Mouse (Mus musculus): ENCODE measurements around the gene Rab6a. TPM values are rescaled to one million over a fixed set of nuclear protein-coding genes. Genes with fewer than 3 reads are reported as not detected.

Gene Rab6a
- total RNA-seq, 2 experiments from 2014 or later = 349 to 374 TPM

DNA sequence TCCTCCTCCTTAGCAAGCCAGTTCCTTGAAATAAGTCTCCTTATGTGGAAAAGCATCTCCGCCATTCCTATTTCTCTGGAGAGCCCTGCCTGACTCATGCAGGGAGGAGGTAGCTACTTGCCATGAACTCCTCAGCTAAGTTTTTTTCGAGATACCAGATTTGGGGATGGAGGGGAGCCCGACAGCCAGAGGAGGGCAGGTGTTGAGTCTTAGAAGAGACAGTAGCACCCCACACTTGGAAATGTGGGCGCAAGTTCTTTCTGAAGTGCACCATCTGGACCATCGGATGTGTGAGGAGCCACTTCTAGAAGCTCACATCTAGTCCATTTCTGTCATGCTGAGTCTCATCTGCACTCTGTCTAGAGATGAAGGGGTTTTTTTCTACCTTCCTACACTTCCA, 63.4 kb downstream of the Rab6a start:
- DNase-seq (ENCODE audit: low spot score in 2 of 2) = no peak
- TF ChIP-seq CTCF (conservative IDR thresholded peaks at IDR 0.05) = no peak
- no peak overlapping the region for H3K27ac ChIP-seq
- H3K4me3 ChIP-seq = no peak overlapping the region

DNA sequence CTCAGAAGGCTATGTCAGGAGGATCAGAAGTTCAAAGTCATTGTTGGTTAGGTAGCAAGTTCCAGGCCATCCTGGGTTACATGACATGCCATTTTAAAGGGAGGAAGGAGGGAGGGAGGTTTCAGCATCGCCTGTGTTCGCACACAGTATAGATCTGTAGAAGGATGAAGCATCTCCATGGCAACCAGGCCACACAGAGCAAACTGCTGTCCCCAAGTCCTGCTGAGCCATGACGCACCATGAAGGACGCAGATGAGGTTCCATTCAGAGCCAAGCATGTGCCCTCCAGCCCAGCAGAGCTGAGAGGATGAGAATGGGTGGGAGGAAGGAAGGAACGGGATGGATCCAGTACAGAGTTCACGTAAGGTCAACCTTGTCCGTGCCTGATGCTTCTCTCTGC, 66.2 kb downstream of the Rab6a start:
- no peak for DNase-seq (ENCODE audit: low spot score in 2 of 2)
- Histone ChIP-seq H3K27ac (no peak overlapping the region), H3K4me3 (no peak overlapping the region)
- no peak for TF ChIP-seq CTCF (conservative IDR thresholded peaks at IDR 0.05)

- TF ChIP-seq CTCF (conservative IDR thresholded peaks at IDR 0.05) = no peak
- DNase-seq (ENCODE audit: low spot score in 2 of 2) = no peak
- H3K4me3 ChIP-seq = no peak overlapping the region
- no peak overlapping the region for H3K27ac ChIP-seq
Observed at GRCm38 (mm10) chr7:100674941-100675340, 67.7 kb downstream of the Rab6a start.

- TF ChIP-seq CTCF (conservative IDR thresholded peaks at IDR 0.05) = no peak
- no peak overlapping the region for H3K4me3 ChIP-seq
- no peak overlapping the region for H3K27ac ChIP-seq
- DNase-seq (ENCODE audit: low spot score in 2 of 2) = no peak
Observed at GRCm38 (mm10) chr7:100678052-100678451, 70.8 kb downstream of the Rab6a start.

DNA sequence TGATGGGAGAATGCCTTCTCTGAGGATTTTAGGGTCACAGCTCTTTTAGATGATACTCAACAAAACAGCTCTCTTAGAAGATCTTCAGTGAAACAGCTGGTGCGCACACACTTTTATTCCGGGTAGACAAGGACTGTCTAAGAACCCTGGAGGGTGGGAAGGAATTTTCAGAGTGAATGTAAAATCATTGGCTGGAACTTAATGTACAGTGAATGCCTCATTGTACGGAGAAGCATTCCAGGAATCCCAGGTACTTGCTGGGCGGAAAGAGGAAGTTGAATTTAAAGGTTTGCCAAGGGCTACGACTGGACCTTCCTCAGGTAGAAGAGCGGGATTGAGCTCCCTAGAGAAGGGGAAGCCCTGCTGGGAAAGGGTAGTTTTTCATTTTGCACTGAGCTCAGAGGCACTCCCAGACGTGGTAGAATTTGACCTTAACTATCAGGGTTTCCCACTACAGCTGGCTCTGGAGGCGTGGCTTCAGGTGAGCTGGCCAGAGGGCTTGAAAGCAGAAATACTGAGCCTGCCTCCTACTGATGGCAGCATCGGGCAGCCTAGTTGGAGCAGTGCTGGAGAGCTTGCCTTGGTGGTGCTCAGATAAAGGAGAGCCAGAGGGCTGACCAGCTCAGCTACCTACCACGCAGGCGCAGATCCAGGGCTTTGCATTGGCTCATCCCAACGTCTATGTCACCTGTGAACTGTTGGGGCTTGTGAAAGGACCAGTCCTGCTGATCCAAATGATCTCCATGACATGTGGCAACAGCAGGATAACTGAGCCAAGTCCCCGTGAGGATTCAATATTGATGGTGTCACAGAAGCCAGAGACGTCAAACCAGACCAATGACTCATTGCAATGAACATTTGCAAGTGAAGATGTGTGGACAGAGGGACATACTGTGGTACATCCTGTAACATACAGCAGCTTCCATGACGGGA, 72.0 kb downstream of the Rab6a start:
- DNase-seq (ENCODE audit: low spot score in 2 of 2) = no peak
- no peak overlapping the region for H3K4me3 ChIP-seq
- no peak for TF ChIP-seq CTCF (conservative IDR thresholded peaks at IDR 0.05)
- no peak overlapping the region for H3K27ac ChIP-seq

GRCm38 (mm10) chr7:100681132-100681531, 73.9 kb downstream of the Rab6a start:
- Histone ChIP-seq H3K4me3 (no peak overlapping the region), H3K27ac (no peak overlapping the region)
- no peak for TF ChIP-seq CTCF (conservative IDR thresholded peaks at IDR 0.05)
- DNase-seq (ENCODE audit: low spot score in 2 of 2) = no peak

DNA sequence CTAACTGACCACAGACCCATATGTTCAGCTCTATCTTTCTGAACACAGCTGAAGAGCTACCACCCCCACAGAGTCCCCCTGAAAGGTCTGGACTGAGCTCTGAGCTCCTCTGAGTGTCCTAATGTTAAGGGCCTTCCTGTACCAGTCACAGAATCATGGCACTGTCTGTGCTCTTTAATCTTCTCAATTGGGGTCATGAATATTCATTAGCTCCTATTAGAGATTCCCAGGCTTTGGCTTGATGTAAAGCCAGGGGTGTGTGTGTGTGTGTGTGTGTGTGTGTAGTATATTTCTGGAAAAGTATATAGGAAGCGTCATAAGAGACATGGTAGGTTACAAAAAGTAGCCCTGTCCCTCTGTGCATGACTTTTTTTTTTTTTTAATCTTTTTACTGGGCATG, 76.0 kb downstream of the Rab6a start:
- Histone ChIP-seq H3K27ac (no peak overlapping the region), H3K4me3 (no peak overlapping the region)
- no peak for DNase-seq (ENCODE audit: low spot score in 2 of 2)
- TF ChIP-seq CTCF (conservative IDR thresholded peaks at IDR 0.05) = no peak

GRCm38 (mm10) chr7:100684081-100684480, 76.9 kb downstream of the Rab6a start:
- TF ChIP-seq CTCF (conservative IDR thresholded peaks at IDR 0.05) = no peak
- no peak for DNase-seq (ENCODE audit: low spot score in 2 of 2)
- Histone ChIP-seq H3K4me3 (no peak overlapping the region), H3K27ac (no peak overlapping the region)

DNA sequence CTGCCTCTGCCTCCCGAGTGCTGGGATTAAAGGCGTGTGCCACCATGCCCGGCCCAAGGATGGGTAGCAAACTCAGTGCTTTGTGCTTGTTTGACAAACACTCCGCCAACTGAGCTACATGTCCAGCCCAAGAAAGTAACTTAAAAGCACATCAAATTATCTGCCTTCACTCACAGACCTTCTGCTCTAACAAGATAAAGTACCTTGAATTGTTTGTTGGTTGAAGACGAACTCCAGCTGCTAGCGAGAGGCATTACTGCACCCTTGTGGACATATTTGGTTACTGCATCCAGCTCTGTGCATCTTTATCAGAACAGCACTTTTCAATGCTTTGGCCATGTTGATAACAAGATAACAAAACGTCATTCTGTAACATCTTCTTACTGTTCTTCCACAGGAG, 77.3 kb downstream of the Rab6a start:
- TF ChIP-seq CTCF (conservative IDR thresholded peaks at IDR 0.05) = peak; percentile 92
- no peak overlapping the region for H3K4me3 ChIP-seq
- no peak overlapping the region for H3K27ac ChIP-seq
- DNase-seq (ENCODE audit: low spot score in 2 of 2) = peak in 1 of 2 experiments; percentile 68

GRCm38 (mm10) chr7:100685061-100686030, 78.1 kb downstream of the Rab6a start:
- TF ChIP-seq CTCF (conservative IDR thresholded peaks at IDR 0.05) = peak; percentile 86
- Histone ChIP-seq H3K27ac (no peak overlapping the region), H3K4me3 (no peak overlapping the region)
- peak; percentile 56 to 80 for DNase-seq (ENCODE audit: low spot score in 2 of 2)

- no peak for DNase-seq (ENCODE audit: low spot score in 2 of 2)
- Histone ChIP-seq H3K27ac (no peak overlapping the region), H3K4me3 (no peak overlapping the region)
- TF ChIP-seq CTCF (conservative IDR thresholded peaks at IDR 0.05) = no peak
Observed at GRCm38 (mm10) chr7:100688471-100688870, 81.3 kb downstream of the Rab6a start.

Other genes starting within 250 kb of the Rab6a start
- 10 to 100 TPM; 22.7 to 22.8 TPM for gene C2cd3, start 235.2 kb upstream of the Rab6a start, total RNA-seq (2021)
- gene Ppme1, start 235.1 kb upstream of the Rab6a start, total RNA-seq (2021) = 100 to 1,000 TPM; 147 to 154 TPM
- gene Ucp3, start 134.4 kb upstream of the Rab6a start, total RNA-seq (2021) = 1 to 10 TPM; 3.0 to 3.6 TPM
- gene Ucp2, start 114.1 kb upstream of the Rab6a start, total RNA-seq (2021) = 10 to 100 TPM; 69.0 to 72.4 TPM
- under 1 TPM; 0.39 to 0.51 TPM for gene Dnajb13, start 92.5 kb upstream of the Rab6a start, total RNA-seq (2021)
- gene Coa4, start 70.3 kb upstream of the Rab6a start, total RNA-seq (2021) = 1 to 10 TPM; 7.8 to 9.4 TPM
- 10 to 100 TPM; 64.8 to 67.1 TPM for gene Mrpl48, start 891 bp downstream of the Rab6a start, total RNA-seq (2021)
- gene Plekhb1, start 55.0 kb downstream of the Rab6a start, total RNA-seq (2021) = 100 to 1,000 TPM; 199 to 203 TPM
- gene Fam168a, start 99.2 kb downstream of the Rab6a start, total RNA-seq (2021) = 100 to 1,000 TPM; 220 to 229 TPM